Mouse (Mus musculus): ENCODE data around the gene Ccdc47. TPM values are rescaled to one million over a fixed set of nuclear protein-coding genes. Genes with fewer than 3 reads are reported as not detected.
A peak's percentile ranks its signal among the peaks of the same experiment; 100 is the strongest.
"Not testable (repeated sequence)": the region's sequence is repeated elsewhere in the genome, so short reads cannot be mapped to it uniquely, and the experiment has no call there.

Gene Ccdc47
- polyA plus RNA-seq, 1 experiment from 2014 or later, result 73.9 TPM

GRCm38 (mm10) chr11:106233978-106234377, 17.8 kb upstream of the Ccdc47 start:
- H3K9ac ChIP-seq (replicated peaks); H3K4me3 ChIP-seq (replicated peaks); ATAC-seq (ENCODE audit: insufficient number of reproducible peaks, insufficient read depth, low FRiP score, low TSS enrichment, low read depth); H3K27me3 ChIP-seq; H3K4me1 ChIP-seq (replicated peaks); H3K9me3 ChIP-seq; H3K27ac ChIP-seq; H3K4me2 ChIP-seq: not testable (repeated sequence)
- 69% methylated on average over 8 of the region's 8 CpGs for whole genome bisulfite sequencing
- peaks cover 85% of the 10 kb centered on the region for H3K36me3 ChIP-seq

GRCm38 (mm10) chr11:106220603-106221002, 4.5 kb upstream of the Ccdc47 start:
- Histone ChIP-seq H3K4me1 (replicated peaks) (peaks cover 14% of the 10 kb centered on the region), H3K9ac (replicated peaks) (no peak overlapping the region), H3K4me2 (no peak overlapping the region), H3K27ac (no peak overlapping the region), H3K27me3 (no peaks in the 10 kb centered on the region), H3K36me3 (peaks cover 19% of the 10 kb centered on the region), H3K4me3 (replicated peaks) (no peak overlapping the region), H3K9me3 (no peaks in the 10 kb centered on the region)
- ATAC-seq (ENCODE audit: insufficient number of reproducible peaks, insufficient read depth, low FRiP score, low TSS enrichment, low read depth), result no peak
- 90% methylated on average over 3 of the region's 3 CpGs for WGBS

GRCm38 (mm10) chr11:106216730-106217490, 766 bp upstream of the Ccdc47 start, which contains the start of gene Ddx42:
Gene Ddx42 (plus strand): TSS chr11:106216926.
- Histone ChIP-seq H3K9me3 (no peaks in the 10 kb centered on the region), H3K4me3 (replicated peaks) (peak within 1 kb of the TSS; percentile 63), H3K9ac (replicated peaks) (peak within 1 kb of the TSS; percentile 87), H3K27me3 (no peaks in the 10 kb centered on the region), H3K27ac (peak within 1 kb of the TSS; percentile 93), H3K36me3 (peaks cover 14% of the 10 kb centered on the region), H3K4me1 (replicated peaks) (peaks cover 26% of the 10 kb centered on the region), H3K4me2 (peak within 1 kb of the TSS; percentile 78)
- WGBS, result under 1% methylated on average over 70 of the region's 70 CpGs
- ATAC-seq (ENCODE audit: insufficient number of reproducible peaks, insufficient read depth, low FRiP score, low TSS enrichment, low read depth), result peak; percentile 93

- no peak for ATAC-seq (ENCODE audit: insufficient number of reproducible peaks, insufficient read depth, low FRiP score, low TSS enrichment, low read depth)
- Histone ChIP-seq H3K27ac (peak overlapping the region; percentile 93; the same call in 1 of the 2 replicates), H3K9ac (replicated peaks) (peak overlapping the region; percentile 87), H3K4me1 (replicated peaks) (peaks cover 26% of the 10 kb centered on the region), H3K9me3 (no peaks in the 10 kb centered on the region), H3K4me2 (peak overlapping the region; percentile 78), H3K4me3 (replicated peaks) (peak overlapping the region; percentile 63), H3K36me3 (peaks cover 28% of the 10 kb centered on the region), H3K27me3 (no peaks in the 10 kb centered on the region)
- 30% methylated on average over 7 of the region's 7 CpGs for WGBS
Measured at GRCm38 (mm10) chr11:106215450-106215859, 689 bp downstream of the Ccdc47 start.

- Histone ChIP-seq H3K27ac (no peak overlapping the region), H3K4me3 (replicated peaks) (peak overlapping the region; percentile 63), H3K27me3 (no peaks in the 10 kb centered on the region), H3K9me3 (no peaks in the 10 kb centered on the region), H3K9ac (replicated peaks) (peak overlapping the region; percentile 87), H3K4me1 (replicated peaks) (peaks cover 26% of the 10 kb centered on the region), H3K36me3 (peaks cover 34% of the 10 kb centered on the region), H3K4me2 (peak overlapping the region; percentile 78)
- ATAC-seq (ENCODE audit: insufficient number of reproducible peaks, insufficient read depth, low FRiP score, low TSS enrichment, low read depth), result no peak
- WGBS, result 91% methylated on average over 5 of the region's 5 CpGs
Measured at GRCm38 (mm10) chr11:106214856-106215255, 1.3 kb downstream of the Ccdc47 start.

- H3K27ac ChIP-seq, result no peak overlapping the region
- H3K4me3 ChIP-seq (replicated peaks), result no peak overlapping the region
- H3K4me1 ChIP-seq (replicated peaks), result peaks cover 14% of the 10 kb centered on the region
- H3K4me2 ChIP-seq, result no peak overlapping the region
- H3K9me3 ChIP-seq, result no peaks in the 10 kb centered on the region
- H3K27me3 ChIP-seq, result no peaks in the 10 kb centered on the region
- H3K9ac ChIP-seq (replicated peaks), result no peak overlapping the region
- WGBS, result 89% methylated on average over 8 of the region's 8 CpGs
- peaks cover 54% of the 10 kb centered on the region for H3K36me3 ChIP-seq
- no peak for ATAC-seq (ENCODE audit: insufficient number of reproducible peaks, insufficient read depth, low FRiP score, low TSS enrichment, low read depth)
Measured at GRCm38 (mm10) chr11:106212771-106213170, 3.4 kb downstream of the Ccdc47 start.

GRCm38 (mm10) chr11:106202123-106202465, 14.1 kb downstream of the Ccdc47 start, which contains the start of gene Strada:
Gene Strada (minus strand): TSS chr11:106202168.
- ATAC-seq (ENCODE audit: insufficient number of reproducible peaks, insufficient read depth, low FRiP score, low TSS enrichment, low read depth), result no peak
- Histone ChIP-seq H3K36me3 (peaks cover 88% of the 10 kb centered on the region), H3K9me3 (no peaks in the 10 kb centered on the region), H3K27ac (no peak within 1 kb of the TSS), H3K4me1 (replicated peaks) (no peaks in the 10 kb centered on the region), H3K4me2 (no peak within 1 kb of the TSS), H3K9ac (replicated peaks) (no peak within 1 kb of the TSS), H3K4me3 (replicated peaks) (no peak within 1 kb of the TSS), H3K27me3 (no peaks in the 10 kb centered on the region)
- WGBS, result 88% methylated on average over 5 of the region's 5 CpGs

- WGBS, result 94% methylated on average over 19 of the region's 19 CpGs
- no peak overlapping the region for H3K4me2 ChIP-seq
- no peak overlapping the region for H3K9ac ChIP-seq (replicated peaks)
- no peak overlapping the region for H3K27ac ChIP-seq
- no peak overlapping the region for H3K4me3 ChIP-seq (replicated peaks)
- H3K27me3 ChIP-seq, result no peaks in the 10 kb centered on the region
- no peaks in the 10 kb centered on the region for H3K4me1 ChIP-seq (replicated peaks)
- no peak for ATAC-seq (ENCODE audit: insufficient number of reproducible peaks, insufficient read depth, low FRiP score, low TSS enrichment, low read depth)
- H3K9me3 ChIP-seq, result no peaks in the 10 kb centered on the region
- peaks cover 88% of the 10 kb centered on the region for H3K36me3 ChIP-seq
Measured at GRCm38 (mm10) chr11:106201337-106202122, 14.6 kb downstream of the Ccdc47 start.

- Histone ChIP-seq H3K27ac (no peak overlapping the region), H3K4me1 (replicated peaks) (no peaks in the 10 kb centered on the region), H3K4me3 (replicated peaks) (no peak overlapping the region), H3K27me3 (no peaks in the 10 kb centered on the region), H3K9ac (replicated peaks) (no peak overlapping the region), H3K36me3 (peaks cover 86% of the 10 kb centered on the region), H3K4me2 (no peak overlapping the region), H3K9me3 (no peaks in the 10 kb centered on the region)
- no peak for ATAC-seq (ENCODE audit: insufficient number of reproducible peaks, insufficient read depth, low FRiP score, low TSS enrichment, low read depth)
- 81% methylated on average over 6 of the region's 6 CpGs for WGBS
Measured at GRCm38 (mm10) chr11:106200756-106201155, 15.4 kb downstream of the Ccdc47 start.

GRCm38 (mm10) chr11:106199997-106200396, 16.1 kb downstream of the Ccdc47 start:
- not testable (repeated sequence) for ATAC-seq (ENCODE audit: insufficient number of reproducible peaks, insufficient read depth, low FRiP score, low TSS enrichment, low read depth); H3K27ac ChIP-seq; H3K9me3 ChIP-seq; H3K27me3 ChIP-seq; H3K4me2 ChIP-seq; H3K9ac ChIP-seq (replicated peaks); H3K4me1 ChIP-seq (replicated peaks); H3K4me3 ChIP-seq (replicated peaks)
- WGBS, result 94% methylated on average over 7 of the region's 7 CpGs
- peaks cover 81% of the 10 kb centered on the region for H3K36me3 ChIP-seq

- H3K9me3 ChIP-seq, result no peaks in the 10 kb centered on the region
- peaks cover 3% of the 10 kb centered on the region; the same call in 1 of the 2 replicates for H3K4me1 ChIP-seq (replicated peaks)
- H3K27ac ChIP-seq, result no peak overlapping the region
- H3K4me2 ChIP-seq, result no peak overlapping the region
- no peak overlapping the region for H3K4me3 ChIP-seq (replicated peaks)
- 92% methylated on average over 4 of the region's 4 CpGs for WGBS
- ATAC-seq (ENCODE audit: insufficient number of reproducible peaks, insufficient read depth, low FRiP score, low TSS enrichment, low read depth), result no peak
- no peaks in the 10 kb centered on the region for H3K27me3 ChIP-seq
- no peak overlapping the region for H3K9ac ChIP-seq (replicated peaks)
- H3K36me3 ChIP-seq, result peaks cover 65% of the 10 kb centered on the region
Measured at GRCm38 (mm10) chr11:106198277-106198676, 17.9 kb downstream of the Ccdc47 start.

All from limb, embryonic 12.5 days (tissue).